Mouse (Mus musculus) 416B (cell line): ENCODE results near the gene Gm11758.
"Not testable (repeated sequence)": the region's sequence is repeated elsewhere in the genome, so short reads cannot be mapped to it uniquely, and the experiment has no call there.

ENCODE experiments used
- DNase-seq: peaks from one replicate; pipeline ENCODE4 v3.0.0; 2011; ENCODE audit warnings: low read depth

The Gm11758 gene

DNA sequence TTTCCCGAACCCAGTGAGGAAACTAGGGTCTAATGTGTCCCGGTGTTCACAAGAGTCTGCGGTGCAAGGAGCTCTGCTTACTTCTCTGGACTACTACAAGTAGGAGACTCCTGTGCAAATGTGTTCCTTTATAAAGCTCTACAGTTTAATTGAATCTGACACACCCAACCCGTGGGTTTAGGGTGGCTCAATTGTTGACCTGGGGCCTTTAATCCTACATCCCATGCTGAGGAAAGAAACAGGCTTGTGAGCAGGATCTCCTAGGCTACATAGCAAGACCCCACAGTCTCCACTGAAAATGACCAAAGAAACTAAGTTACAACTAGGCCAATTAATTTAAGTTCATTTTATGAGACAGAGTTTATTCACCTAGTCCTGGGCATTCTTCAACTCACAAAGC, at the start of gene Gm11758:
Gene Gm11758 (minus strand): TSS at position 101 of the 400 bp plus-strand sequence.
- DNase-seq, result not testable (repeated sequence)

DNA sequence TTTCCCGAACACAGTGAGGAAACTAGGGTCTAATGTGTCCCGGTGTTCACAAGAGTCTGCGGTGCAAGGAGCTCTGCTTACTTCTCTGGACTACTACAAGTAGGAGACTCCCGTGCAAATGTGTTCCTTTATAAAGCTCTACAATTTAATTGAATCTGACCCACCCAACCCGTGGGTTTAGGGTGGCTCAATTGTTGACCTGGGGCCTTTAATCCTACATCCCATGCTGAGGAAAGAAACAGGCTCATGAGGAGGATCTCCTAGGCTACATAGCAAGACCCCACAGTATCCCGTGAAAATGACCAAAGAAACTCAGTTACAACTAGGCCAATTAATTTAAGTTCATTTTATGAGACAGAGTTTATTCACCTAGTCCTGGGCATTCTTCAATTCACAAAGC, 44.6 kb upstream of the Gm11758 start, which contains the start of gene Gm11756:
Gene Gm11756 (minus strand): TSS at position 101 of the 400 bp plus-strand sequence.
- DNase-seq, result not testable (repeated sequence)

DNA sequence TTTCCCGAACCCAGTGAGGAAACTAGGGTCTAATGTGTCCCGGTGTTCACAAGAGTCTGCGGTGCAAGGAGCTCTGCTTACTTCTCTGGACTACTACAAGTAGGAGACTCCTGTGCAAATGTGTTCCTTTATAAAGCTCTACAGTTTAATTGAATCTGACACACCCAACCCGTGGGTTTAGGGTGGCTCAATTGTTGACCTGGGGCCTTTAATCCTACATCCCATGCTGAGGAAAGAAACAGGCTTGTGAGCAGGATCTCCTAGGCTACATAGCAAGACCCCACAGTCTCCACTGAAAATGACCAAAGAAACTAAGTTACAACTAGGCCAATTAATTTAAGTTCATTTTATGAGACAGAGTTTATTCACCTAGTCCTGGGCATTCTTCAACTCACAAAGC, 29.8 kb upstream of the Gm11758 start, which contains the start of gene Gm13871:
Gene Gm13871 (minus strand): TSS at position 101 of the 400 bp plus-strand sequence.
- not testable (repeated sequence) for DNase-seq

DNA sequence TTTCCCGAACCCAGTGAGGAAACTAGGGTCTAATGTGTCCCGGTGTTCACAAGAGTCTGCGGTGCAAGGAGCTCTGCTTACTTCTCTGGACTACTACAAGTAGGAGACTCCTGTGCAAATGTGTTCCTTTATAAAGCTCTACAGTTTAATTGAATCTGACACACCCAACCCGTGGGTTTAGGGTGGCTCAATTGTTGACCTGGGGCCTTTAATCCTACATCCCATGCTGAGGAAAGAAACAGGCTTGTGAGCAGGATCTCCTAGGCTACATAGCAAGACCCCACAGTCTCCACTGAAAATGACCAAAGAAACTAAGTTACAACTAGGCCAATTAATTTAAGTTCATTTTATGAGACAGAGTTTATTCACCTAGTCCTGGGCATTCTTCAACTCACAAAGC, 14.9 kb upstream of the Gm11758 start, which contains the start of gene Gm11757:
Gene Gm11757 (minus strand): TSS at position 101 of the 400 bp plus-strand sequence.
- DNase-seq, result not testable (repeated sequence)

DNA sequence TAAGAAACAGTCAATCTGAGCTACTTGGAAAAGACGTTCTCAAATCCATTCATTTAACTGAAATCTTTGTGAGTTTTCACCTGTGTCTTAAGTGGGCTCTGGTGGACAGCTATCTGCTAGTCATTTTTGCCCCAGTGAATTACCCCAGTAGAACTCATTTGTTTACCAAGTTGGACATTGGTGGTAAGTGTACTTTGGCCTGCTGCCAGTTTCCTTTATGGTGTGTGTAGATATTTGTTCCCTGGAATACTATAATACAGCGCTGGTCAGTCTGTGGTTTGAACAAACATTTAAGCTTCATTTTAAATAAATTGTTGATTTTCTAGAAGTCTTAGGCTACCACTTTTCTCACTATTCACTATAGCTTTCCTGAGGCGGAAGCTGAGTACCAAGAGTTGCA, 49.5 kb downstream of the Gm11758 start:
- no peak for DNase-seq
